ENCODE assay signal across 8 mouse cellular contexts in the genomic region with DNA sequence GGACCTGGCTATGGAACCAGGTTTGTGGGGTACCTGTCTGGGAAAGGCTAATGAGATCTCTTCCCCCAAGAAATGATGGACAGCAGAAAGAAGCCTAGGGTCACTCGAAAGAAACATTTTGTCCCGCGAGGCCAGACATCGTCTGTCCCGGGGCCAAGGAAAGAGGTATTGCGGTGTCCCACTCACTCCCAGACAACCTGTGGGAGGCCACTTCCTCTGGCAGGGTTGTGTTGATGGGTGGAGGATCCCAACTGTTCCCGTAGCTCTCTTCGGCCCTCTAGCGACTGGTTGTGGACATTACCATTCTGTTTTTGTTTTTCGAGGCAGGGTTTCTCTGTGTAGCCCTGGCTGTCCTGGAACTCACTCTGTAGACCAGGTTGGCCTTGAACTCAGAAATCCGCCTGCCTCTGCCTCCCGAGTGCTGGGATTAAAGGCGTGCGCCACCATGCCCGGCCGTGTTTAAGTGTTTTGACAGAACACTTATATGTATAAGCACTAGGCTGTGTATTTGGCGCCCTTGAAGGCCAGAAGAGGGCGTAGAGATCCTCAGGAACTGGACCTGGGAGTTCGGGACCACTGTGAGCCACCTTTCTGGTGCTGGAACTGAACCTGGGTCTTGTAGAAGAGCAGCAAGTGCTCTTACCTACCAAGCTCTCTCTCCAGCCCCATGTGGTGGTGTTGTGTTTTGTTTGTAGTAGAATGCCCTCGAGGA. TPM values are rescaled to one million over a fixed set of nuclear protein-coding genes. Genes with fewer than 3 reads are reported as not detected.
DNase-seq lines count a peak whose midpoint lies in the region; ATAC-seq and TF ChIP-seq lines count a peak whose summit lies in the region.

No protein-coding gene starts in this region.

- H3K9ac ChIP-seq in lung, postnatal 0 days (replicated peaks; ENCODE audit: low read depth) = peak overlapping the region; percentile 69

- WGBS in forebrain, embryonic 10.5 days = 22% methylated on average over 20 of the region's 20 CpGs
- WGBS in lung, postnatal 0 days = 13% methylated on average over 20 of the region's 20 CpGs

- peak overlapping the region; percentile 52 for H3K4me3 ChIP-seq in forebrain, embryonic 10.5 days
- peak overlapping the region; percentile 55 for H3K4me3 ChIP-seq in lung, postnatal 0 days (ENCODE audit: low read depth, low read length)

- peak; percentile 89 for TF ChIP-seq CTCF in lung, postnatal 0 days (IDR thresholded peaks at IDR 0.05)

- peak; percentile 80 for DNase-seq in Muller cell, postnatal 12 days (ENCODE audit: inconsistent ontology term)
- peak; percentile 89 for DNase-seq in c-Kit-positive CD71-positive TER-119-negative erythroid progenitor cells, embryonic 14.5 days (ENCODE audit: low read depth)
- peak; percentile 73 for DNase-seq in forebrain, embryonic 10.5 days (ENCODE audit: extremely low spot score, low spot score)
- peak; percentile 77 to 82 for DNase-seq in heart, postnatal 14 days
- DNase-seq in kidney, postnatal 36 days = peak; percentile 74 to 84
- DNase-seq in lung, postnatal 0 days (ENCODE audit: low spot score) = peak; percentile 90
- peak; percentile 71 for DNase-seq in ovary, postnatal 14 days (ENCODE audit: low spot score)
- DNase-seq in urinary bladder, postnatal 25 days (ENCODE audit: low spot score) = peak; percentile 69

- intact Hi-C loops in heart, postnatal 14 days (cut with DNase I) = loop anchor here (1.0 kb wide), 1 partner anchor 33 kb away; no protein-coding TSS in a partner anchor

- peak overlapping the region; percentile 86 for H3K4me2 ChIP-seq in lung, postnatal 0 days (replicated peaks; ENCODE audit: low read depth, low read length)

- H3K9me3 ChIP-seq in forebrain, embryonic 10.5 days = no peaks in the 10 kb centered on the region
- no peaks in the 10 kb centered on the region for H3K9me3 ChIP-seq in lung, postnatal 0 days (ENCODE audit: low read length)

- H3K4me1 ChIP-seq in forebrain, embryonic 10.5 days = peaks cover 57% of the 10 kb centered on the region
- peaks cover 6% of the 10 kb centered on the region; the same call in 1 of the 2 replicates for H3K4me1 ChIP-seq in lung, postnatal 0 days (ENCODE audit: insufficient read depth, low read depth, low read length)

- H3K27ac ChIP-seq in forebrain, embryonic 10.5 days = peak overlapping the region; percentile 12; the same call in 1 of the 2 replicates
- H3K27ac ChIP-seq in lung, postnatal 0 days (ENCODE audit: low read length) = peak overlapping the region; percentile 92

- ATAC-seq in lung, postnatal 0 days = peak; percentile 59

- no peak for TF ChIP-seq EP300 in lung, postnatal 0 days (IDR thresholded peaks at IDR 0.05)

- peaks cover 70% of the 10 kb centered on the region for H3K27me3 ChIP-seq in forebrain, embryonic 10.5 days (ENCODE audit: poor library complexity, severe bottlenecking)
- H3K27me3 ChIP-seq in lung, postnatal 0 days (replicated peaks; ENCODE audit: insufficient read depth, low read length) = no peaks in the 10 kb centered on the region; the same call in 1 of the 2 replicates

- peaks cover 33% of the 10 kb centered on the region for H3K36me3 ChIP-seq in forebrain, embryonic 10.5 days (replicated peaks)
- peaks cover 17% of the 10 kb centered on the region; the same call in 1 of the 2 replicates for H3K36me3 ChIP-seq in lung, postnatal 0 days (ENCODE audit: insufficient read depth, low read length)

RNA-seq across cellular contexts. Expression of gene Sphk1, which starts 3.6 kb away (rescaled TPM):
- polyA plus RNA-seq in forebrain, embryonic 10.5 days (2016; fragmentation: Nextera tagmentation; extraction: Ambion mirVana) = 4.0 and 4.6 TPM in 2 replicates
- 1 to 10 TPM; 2.6 to 2.7 TPM for total RNA-seq in heart, postnatal 14 days (2021)
- 38.6 and 56.3 TPM in 2 replicates for polyA plus RNA-seq in lung, postnatal 0 days (2015; fragmentation: Nextera tagmentation; extraction: Ambion mirVana)

RNA-seq across cellular contexts. Expression of gene Prpsap1, which starts 40.3 kb away (rescaled TPM):
- polyA plus RNA-seq in forebrain, embryonic 10.5 days (2016; fragmentation: Nextera tagmentation; extraction: Ambion mirVana) = 200 and 209 TPM in 2 replicates
- 10 to 100 TPM; 41.5 to 45.4 TPM for total RNA-seq in heart, postnatal 14 days (2021)
- 89.5 and 97.7 TPM in 2 replicates for polyA plus RNA-seq in lung, postnatal 0 days (2015; fragmentation: Nextera tagmentation; extraction: Ambion mirVana)

RNA-seq across cellular contexts. Expression of gene Ube2o, which starts 46.9 kb away (rescaled TPM):
- polyA plus RNA-seq in forebrain, embryonic 10.5 days (2016; fragmentation: Nextera tagmentation; extraction: Ambion mirVana) = 9.2 and 10.5 TPM in 2 replicates
- total RNA-seq in heart, postnatal 14 days (2021) = 10 to 100 TPM; 43.3 to 49.2 TPM
- polyA plus RNA-seq in lung, postnatal 0 days (2015; fragmentation: Nextera tagmentation; extraction: Ambion mirVana) = 9.1 and 9.8 TPM in 2 replicates

RNA-seq across cellular contexts. Expression of gene Aanat, which starts 51.9 kb away (rescaled TPM):
- polyA plus RNA-seq in forebrain, embryonic 10.5 days (2016; fragmentation: Nextera tagmentation; extraction: Ambion mirVana) = not detected in 2 replicates
- not detected for total RNA-seq in heart, postnatal 14 days (2021)
- polyA plus RNA-seq in lung, postnatal 0 days (2015; fragmentation: Nextera tagmentation; extraction: Ambion mirVana) = 0.26 TPM in 1 of 2 replicates, not detected in the other

Comparison
In these comparisons a context has a peak if more than half of its experiments do, and no peak if none do; other contexts are left out.
1. Peak in every context shown above with its lines: DNase-seq, ATAC-seq, H3K4me3 ChIP-seq and H3K27ac ChIP-seq.